Mouse (Mus musculus) lung, postnatal 36 days (tissue): ENCODE results near the gene Cidec.

Source experiments
- DNase-seq: peaks from one replicate; pipeline ENCODE4 v3.0.0; 2022; ENCODE audit warnings: mixed read lengths

The Cidec gene

GRCm38 (mm10) chr6:113443091-113443490 lies 7.5 kb upstream of the Cidec start:
- DNase-seq = no peak

DNA sequence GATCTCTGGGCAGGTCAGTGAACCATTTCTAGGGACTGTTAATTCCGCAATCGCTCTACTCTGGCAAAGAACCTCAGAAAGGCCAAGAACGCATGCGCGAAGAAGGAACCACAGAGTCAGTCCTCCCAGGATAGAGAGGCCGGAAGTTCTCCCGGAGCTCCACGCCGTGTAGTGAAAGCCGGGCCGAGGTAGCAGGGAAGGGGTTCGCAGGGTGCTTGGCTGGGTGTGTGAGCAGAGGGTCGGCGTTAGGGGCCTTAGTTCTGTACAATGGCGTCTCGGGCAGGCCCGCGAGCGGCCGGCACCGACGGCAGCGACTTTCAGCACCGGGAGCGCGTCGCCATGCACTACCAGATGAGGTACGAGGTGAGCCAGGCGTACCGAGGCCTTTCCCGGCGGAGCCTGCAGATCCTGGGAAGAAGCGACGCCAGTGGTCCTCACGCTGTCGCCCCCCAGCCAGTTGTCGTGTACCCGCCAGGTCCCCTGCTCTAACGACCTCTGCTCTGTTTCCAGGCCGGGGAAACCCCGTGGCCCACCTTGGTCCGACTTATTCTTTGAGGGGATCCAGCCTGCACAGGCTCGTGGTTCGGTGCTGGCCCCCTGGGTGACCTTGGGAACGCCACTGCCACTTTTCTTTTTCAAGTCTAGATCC lies 7.0 kb upstream of the Cidec start, which contains the start of gene Jagn1:
Jagn1 (plus strand) TSS at position 128 of the 649 bp plus-strand sequence.
- DNase-seq = peak; percentile 96

DNA sequence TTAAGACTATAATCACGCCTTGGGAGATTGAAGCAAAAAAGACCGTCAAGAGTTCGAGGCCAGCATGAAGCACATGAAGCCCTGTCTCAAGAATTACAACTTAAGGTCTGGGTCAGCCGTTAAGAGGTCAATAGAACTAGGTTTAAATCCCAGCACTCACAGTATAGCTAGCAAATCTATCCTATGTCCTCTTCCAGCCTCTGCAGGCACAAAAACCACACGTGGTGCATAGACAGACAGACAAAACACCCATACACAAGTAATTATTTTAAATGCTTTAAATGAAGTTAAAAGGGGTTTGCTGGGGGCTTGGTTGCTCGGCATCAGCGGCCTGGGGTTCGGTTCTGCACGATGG lies 6.5 kb upstream of the Cidec start:
- no peak for DNase-seq

DNA sequence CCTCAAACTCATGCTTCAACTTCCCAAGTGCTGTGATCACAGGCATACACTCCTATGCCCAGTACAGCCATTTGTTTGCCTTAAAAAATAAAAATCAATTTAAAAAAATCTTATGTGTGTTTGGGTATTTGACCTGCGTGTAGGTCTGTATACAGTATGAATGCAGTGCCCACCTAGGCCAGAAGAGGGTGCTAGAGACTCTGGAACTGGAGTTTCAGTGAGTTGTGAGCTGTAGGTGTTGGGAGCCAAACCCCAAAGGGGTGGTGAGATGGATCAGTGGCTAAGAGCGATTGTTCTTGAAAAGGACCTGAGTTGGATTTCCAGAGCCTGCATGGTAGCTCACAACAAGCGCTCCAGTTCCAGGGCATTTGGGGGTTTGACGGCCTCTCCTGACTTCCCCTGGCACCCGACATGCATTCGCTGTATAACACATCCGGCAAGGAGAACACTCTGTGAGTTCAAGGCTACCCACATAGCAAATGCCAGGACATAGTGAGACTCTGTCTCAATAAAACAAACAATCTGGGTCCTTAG lies 5.7 kb upstream of the Cidec start:
- DNase-seq = peak; percentile 93

- DNase-seq = no peak
These were observed 5.1 kb upstream of the Cidec start for GRCm38 (mm10) chr6:113440686-113441085.

GRCm38 (mm10) chr6:113438721-113439430 lies 3.3 kb upstream of the Cidec start:
- peak; percentile 56 for DNase-seq

GRCm38 (mm10) chr6:113437135-113437534 lies 1.6 kb upstream of the Cidec start:
- DNase-seq = no peak

GRCm38 (mm10) chr6:113434691-113435090 lies 869 bp downstream of the Cidec start:
- no peak for DNase-seq

GRCm38 (mm10) chr6:113433661-113434060 lies 1.9 kb downstream of the Cidec start:
- DNase-seq = no peak

DNA sequence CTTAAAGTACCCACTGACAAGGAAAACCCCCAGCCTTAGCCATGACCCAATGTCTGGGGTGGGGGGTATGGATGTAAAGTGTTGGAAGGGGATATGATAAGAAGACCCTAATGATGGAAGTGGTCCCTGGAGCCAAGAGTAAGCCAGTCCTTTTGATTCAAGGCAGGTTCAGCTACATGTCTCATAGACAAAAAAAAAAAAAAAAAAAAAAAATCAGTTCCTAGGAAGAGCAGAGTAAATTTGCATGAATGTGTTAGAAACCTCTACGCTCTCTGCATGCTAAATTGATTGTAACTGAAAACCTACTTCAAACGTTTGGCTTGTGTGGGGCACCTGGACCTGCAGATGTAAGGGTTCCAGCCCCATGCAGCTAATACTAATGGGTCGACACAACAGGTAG lies 3.8 kb downstream of the Cidec start:
- DNase-seq = no peak

GRCm38 (mm10) chr6:113430846-113431245 lies 4.7 kb downstream of the Cidec start:
- no peak for DNase-seq

GRCm38 (mm10) chr6:113429965-113430364 lies 5.6 kb downstream of the Cidec start:
- no peak for DNase-seq

DNA sequence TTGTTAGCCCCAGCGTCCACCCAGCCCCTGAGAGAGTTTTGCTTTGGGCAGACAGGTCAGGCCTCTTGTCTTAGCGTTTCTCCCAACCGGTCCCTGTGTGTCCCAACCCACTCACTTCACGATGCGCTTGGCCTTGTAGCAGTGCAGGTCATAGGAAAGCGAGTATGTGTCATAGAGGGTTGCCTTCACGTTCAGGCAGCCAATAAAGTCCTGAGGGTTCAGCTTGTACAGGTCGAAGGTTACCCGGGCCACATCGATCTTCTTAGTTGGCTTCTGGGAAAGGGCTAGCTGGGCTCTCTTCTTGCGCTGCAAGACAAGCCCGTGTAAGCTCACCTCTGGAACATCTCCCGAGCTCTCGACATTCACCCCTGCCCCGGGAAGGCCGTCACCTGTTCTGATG lies 7.6 kb downstream of the Cidec start:
- no peak for DNase-seq

GRCm38 (mm10) chr6:113427397-113427796 lies 8.2 kb downstream of the Cidec start:
- DNase-seq = peak; percentile 65

GRCm38 (mm10) chr6:113426696-113427095 lies 8.9 kb downstream of the Cidec start:
- DNase-seq = peak; percentile 38

- DNase-seq = no peak
These were observed 11.4 kb downstream of the Cidec start for GRCm38 (mm10) chr6:113424187-113424586.

DNA sequence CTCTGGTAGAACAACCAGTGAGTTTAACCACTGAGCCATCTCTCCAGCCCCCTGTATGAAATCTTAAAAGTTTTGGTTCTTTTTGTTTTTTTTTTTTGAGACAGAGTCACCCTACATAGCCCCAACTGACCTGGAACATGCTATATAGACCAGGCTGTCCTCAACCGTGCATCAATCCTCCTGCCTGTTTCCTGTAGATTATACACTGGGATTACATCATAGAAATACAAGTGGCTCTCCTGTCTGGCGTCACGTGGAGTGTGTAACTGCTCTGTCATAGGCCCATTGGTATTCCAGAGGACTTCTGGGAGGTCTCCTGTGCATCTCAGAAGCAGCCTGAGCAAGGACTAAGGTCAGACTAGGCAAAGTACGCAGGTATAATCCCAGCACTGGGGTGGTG lies 12.6 kb downstream of the Cidec start:
- DNase-seq = no peak

DNA sequence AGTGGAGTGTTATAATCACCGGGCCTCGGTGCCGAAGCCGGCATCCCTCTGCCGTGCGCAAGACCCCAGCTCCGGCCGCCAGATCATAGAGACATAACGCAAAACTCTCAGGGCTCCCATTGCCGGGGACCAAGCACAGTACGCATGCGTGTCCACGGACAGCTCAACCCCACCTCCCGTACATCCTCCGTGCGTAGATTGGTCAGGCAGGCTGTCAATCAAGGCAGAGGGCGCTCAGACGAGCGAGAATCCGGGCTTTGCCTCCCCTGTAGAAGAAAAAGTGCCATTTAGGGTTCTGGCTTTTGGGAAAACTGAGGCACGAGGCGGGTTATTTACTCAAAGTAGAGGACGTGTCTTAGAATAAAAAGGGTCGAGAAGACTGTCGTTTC lies 16.4 kb downstream of the Cidec start, which contains the start of gene Rpusd3:
Rpusd3 (minus strand) TSS at position 142 of the 389 bp plus-strand sequence.
- DNase-seq = peak; percentile 98

DNA sequence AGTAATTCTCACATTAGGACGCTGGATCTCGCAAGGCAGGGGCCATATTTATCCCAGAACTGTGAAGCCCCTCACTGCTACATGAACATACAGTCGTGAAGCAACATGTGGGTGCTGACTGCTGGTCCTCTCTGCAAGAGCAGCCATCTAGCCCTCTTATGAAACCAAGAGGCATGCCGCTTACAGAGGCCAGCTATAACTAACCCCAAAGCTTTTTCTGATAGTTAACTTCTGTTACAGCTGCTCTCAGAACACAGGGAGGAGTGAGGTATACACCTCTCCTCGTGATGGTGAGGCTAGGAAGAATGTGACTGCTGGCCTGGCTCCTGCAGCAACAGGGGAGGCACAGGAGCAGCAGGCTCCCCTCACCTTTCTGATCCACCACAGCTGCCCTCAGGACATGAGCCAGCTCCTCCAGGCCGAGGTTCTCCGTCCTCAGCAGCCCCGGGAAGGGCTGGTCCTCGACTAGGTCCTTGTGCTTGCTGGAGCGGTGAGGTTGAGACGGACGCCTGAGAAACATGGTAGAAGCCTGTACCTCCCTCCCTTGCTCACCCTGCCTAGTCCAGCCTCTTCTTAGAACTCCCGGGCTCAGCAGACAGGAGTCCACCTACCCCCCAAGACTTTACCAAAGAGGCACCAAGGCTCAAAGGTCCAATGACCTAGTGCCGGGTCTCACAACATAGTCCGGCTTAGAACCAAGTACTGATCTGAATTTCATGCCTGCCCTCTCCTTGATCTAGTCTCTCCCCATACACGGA lies 16.9 kb downstream of the Cidec start:
- peak; percentile 24 for DNase-seq

- peak; percentile 34 for DNase-seq
These were observed 19.1 kb downstream of the Cidec start for GRCm38 (mm10) chr6:113416416-113416815.

- DNase-seq = no peak
These were observed 25.6 kb downstream of the Cidec start for GRCm38 (mm10) chr6:113410001-113410400.

DNA sequence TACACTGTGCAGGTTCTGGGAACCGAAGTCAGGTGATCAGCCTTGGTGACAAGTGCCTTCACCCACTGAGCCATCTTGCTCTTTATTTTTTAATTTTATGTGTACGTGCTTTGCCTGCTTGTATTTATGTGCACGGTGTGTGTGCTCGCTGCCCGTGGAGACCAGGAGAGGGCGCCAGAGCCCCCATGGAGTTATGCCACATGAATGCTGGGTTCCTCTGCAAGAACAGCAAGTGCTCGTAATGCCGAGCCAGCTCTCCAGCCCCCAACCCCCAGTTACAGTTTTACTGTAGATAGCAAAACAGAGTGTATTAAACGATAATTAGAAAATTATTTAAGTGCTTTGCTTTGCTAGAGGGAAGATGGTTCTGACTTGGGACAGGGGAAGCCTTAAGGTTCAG lies 28.9 kb downstream of the Cidec start:
- no peak for DNase-seq

- DNase-seq = no peak
These were observed 30.1 kb downstream of the Cidec start for GRCm38 (mm10) chr6:113405483-113405882.
